Mouse (Mus musculus) gastrocnemius, postnatal 10 days (tissue): Measurements from ENCODE around the gene Tank. TPM values are rescaled to one million over a fixed set of nuclear protein-coding genes. Genes with fewer than 3 reads are reported as not detected.

ENCODE experiments used
- DNase-seq: peaks from one replicate; pipeline ENCODE4 v3.0.0; 2021; ENCODE audit warnings: mixed read lengths
- total RNA-seq, 2 experiments: library from RNA; stranded (reverse); gene quantifications; 2 replicates each; pipeline ENCODE4 v1.2.3; 2021

Gene Tank
- total RNA-seq, 2 experiments from 2014 or later: 14.3 to 18.3 TPM

GRCm38 (mm10) chr2:61656421-61657411, 78.3 kb downstream of the Tank start:
- DNase-seq: peak; percentile 51

GRCm38 (mm10) chr2:61659254-61659653, 80.9 kb downstream of the Tank start:
- DNase-seq: no peak

GRCm38 (mm10) chr2:61662833-61663232, 84.4 kb downstream of the Tank start:
- no peak for DNase-seq

GRCm38 (mm10) chr2:61663573-61664241, 85.3 kb downstream of the Tank start:
- DNase-seq: no peak

GRCm38 (mm10) chr2:61667420-61667819, 89.0 kb downstream of the Tank start:
- DNase-seq: no peak

GRCm38 (mm10) chr2:61668260-61668659, 89.9 kb downstream of the Tank start:
- peak; percentile 49 for DNase-seq

GRCm38 (mm10) chr2:61674555-61674954, 96.2 kb downstream of the Tank start:
- DNase-seq: no peak

- DNase-seq: no peak
These were observed 103.2 kb downstream of the Tank start for GRCm38 (mm10) chr2:61681572-61681971.

GRCm38 (mm10) chr2:61686533-61686932, 108.1 kb downstream of the Tank start:
- DNase-seq: no peak

GRCm38 (mm10) chr2:61689086-61689485, 110.7 kb downstream of the Tank start:
- no peak for DNase-seq

Other genes starting within 250 kb of the Tank start
- 10 to 100 TPM; 89.2 to 89.4 TPM for gene Psmd14, start 133.1 kb downstream of the Tank start, total RNA-seq
- gene Tbr1, start 224.3 kb downstream of the Tank start, total RNA-seq: under 1 TPM; 0.23 to 0.32 TPM